Mouse (Mus musculus) ZHBTc4 (cell line): ENCODE data around the gene Nlrp6.
"Not testable (repeated sequence)": the region's sequence is repeated elsewhere in the genome, so short reads cannot be mapped to it uniquely, and the experiment has no call there.

Experiments
- DNase-seq: peaks from one replicate; pipeline ENCODE4 v3.0.0-alpha.2; 2011; ENCODE audit warnings: low read depth, low spot score

Gene Nlrp6

GRCm38 (mm10) chr7:140973396-140974165 is 52.9 kb downstream of the Nlrp6 start:
- DNase-seq = peak; percentile 90

DNA sequence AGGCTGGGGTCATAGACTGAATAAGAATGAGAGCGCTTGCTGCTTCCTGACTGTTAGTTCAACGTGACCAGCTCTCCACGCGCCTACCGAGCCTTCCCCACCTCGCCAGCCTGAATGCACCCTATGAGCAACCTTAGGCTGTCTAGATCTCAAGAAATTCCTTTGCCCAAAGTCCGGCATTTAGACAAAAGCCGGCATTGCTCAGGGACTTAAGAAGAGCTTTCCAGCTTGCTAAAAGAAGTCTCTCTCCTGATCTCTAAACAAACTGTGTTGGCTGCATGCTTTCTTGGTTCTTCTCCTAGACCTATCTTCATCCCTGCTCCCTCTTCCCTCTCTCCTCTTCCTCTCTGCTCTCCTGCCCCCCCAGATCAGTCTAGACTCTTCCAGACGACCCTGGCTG is 54.2 kb downstream of the Nlrp6 start:
- peak; percentile 53 for DNase-seq

GRCm38 (mm10) chr7:140975465-140975864 is 54.8 kb downstream of the Nlrp6 start:
- DNase-seq = no peak

- DNase-seq = not testable (repeated sequence)
Measured at GRCm38 (mm10) chr7:140976720-140977119, 56.0 kb downstream of the Nlrp6 start.
